Mouse (Mus musculus): ENCODE results near the gene Gm26602.

The Gm26602 gene

DNA sequence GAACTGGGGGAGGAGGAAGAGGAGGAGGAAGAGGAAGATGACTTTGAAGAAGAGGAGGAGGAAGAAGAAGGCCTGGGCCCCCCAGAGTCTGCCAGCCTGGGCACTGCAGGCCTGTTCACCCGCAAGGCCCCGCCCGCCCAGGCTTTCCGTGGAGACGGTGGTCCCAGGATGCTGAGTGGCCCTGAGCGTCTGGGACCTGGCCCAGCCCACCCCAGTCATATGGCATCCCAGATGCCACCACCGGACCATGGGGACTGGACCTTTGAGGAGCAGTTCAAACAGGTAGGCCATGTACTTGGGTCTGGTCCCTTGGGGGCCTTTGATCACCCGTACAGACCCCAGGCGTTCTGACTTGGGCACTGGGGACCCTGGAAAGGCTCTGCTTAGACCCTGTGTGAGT is 21.1 kb downstream of the Gm26602 start:
- no peak for DNase-seq (ENCODE audit: low read depth, low spot score)

DNA sequence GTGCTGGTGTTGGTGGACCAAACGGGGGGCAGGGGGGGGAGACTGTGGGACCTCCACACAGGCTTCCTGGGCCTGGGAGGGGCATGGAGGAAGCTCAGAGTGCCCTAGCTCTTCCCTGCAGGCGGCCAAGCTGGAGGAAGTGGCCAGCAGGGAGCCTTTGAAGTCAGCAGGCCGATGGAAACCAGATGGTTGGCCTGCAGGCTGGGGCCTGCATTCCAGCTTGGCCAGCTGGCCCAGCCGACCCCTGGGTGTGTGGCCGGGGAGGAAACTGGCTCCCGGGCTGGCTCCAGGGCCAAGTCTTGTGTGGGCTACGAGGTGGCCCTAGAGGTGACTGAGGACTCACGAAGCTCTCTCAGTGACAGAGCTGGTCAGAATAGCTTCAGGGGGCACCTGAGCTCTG is 22.1 kb downstream of the Gm26602 start:
- no peak for DNase-seq (ENCODE audit: low read depth, low spot score)

DNA sequence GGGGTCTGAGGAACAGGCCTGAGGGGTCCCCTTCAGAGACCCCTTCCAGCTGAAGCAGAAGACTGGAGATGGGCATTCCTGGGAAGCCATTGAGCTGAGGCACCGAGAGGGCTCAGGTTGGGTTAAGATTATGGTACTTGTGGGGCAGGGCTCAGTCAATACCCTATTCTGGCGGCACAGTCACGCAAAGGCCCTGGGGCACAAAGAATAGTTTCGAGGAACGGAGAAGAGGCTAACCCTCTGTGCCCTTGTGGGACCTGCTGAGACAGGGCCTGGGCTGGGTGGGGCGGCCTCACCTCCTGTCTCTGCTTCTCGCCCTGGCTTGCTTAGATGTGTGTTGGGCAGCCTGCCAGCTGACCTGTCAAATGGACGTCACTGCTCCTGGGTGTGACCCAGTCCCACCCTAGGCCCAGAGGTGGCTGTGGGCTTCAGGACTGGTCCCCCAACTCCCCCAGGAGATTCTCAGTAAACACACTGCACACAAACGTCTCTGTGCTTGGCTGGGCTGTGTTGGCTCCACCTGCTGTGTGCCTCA is 22.6 kb downstream of the Gm26602 start:
- DNase-seq (ENCODE audit: low read depth, low spot score) = no peak

DNA sequence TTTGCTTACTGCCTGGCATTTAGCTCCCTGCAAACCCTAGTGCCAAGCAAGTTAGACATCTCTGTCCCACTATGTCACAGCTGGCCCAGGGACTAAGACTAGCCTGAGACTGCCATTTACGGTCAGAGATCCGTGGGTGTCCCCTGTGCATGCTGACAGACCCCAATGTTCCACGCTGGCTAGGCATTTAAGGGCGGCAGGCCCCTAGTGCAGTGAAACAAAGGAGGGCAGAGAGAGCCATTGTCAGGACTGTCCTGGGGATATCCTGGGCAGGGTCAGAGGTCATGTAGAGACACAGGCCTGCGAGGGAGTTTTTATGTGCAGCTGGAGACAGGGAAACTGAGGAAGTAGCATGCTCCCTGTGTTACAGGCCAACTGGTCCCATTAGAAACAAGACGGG is 23.2 kb downstream of the Gm26602 start:
- no peak for DNase-seq (ENCODE audit: low read depth, low spot score)

DNA sequence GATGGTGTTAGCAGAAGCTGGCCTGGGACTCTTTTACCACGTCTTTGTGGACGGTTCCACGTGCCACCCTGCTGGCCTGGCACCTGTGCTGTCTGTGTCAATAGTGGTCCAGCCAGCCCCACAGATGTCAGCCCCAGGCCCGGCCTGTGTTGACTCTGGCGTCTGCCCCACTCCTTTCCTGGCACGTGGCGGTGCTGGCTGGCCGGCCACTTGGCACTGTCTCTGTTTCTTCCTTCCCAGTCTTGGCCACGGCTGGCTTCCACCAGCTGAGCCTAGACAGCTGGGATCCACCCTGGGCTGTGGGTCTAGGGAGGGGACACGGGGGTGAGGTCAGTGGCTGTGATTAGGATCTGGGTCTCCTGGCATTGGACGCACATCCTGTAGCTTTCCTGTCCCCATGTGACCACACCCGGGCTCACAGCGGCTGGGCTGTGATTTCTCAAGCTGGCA is 23.6 kb downstream of the Gm26602 start:
- no peak for DNase-seq (ENCODE audit: low read depth, low spot score)

DNA sequence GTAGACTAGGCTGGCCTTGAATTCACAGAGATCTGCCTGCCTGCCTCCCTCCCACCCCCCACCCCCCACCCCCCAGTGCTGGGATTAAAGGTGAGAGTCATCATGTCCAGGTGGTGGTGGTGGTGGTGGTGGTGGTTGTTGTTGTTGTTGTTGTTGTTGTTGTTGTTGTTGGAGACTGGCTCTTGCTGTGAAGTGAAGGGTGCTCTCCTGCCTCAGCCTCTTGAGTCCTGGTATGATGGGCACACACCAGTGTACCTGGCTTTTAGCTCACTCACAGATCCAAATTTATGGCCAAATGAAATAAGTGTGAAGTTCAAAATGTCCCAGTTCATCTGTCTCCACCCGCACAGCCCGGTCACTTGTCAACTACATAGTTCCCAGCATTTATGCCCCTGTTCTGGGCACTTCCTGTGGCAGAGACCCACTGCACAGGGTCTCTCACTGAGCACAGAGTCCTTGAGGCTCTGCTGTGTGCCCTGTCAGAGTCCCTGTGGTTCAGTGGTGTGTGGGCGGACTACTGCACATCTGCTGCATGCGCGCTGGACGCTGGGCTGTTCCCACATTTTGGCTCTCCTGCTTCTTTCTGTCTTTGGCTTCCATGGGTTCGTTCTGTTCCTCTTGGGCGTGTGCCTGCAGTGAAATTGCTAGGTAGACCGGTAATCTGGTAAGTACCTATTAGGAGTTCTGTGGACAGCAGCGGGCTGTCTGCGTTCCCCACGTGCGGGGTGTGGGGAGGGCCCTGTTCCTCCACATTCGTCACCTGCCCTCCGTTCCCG is 24.3 kb downstream of the Gm26602 start:
- DNase-seq (ENCODE audit: low read depth, low spot score) = no peak

DNA sequence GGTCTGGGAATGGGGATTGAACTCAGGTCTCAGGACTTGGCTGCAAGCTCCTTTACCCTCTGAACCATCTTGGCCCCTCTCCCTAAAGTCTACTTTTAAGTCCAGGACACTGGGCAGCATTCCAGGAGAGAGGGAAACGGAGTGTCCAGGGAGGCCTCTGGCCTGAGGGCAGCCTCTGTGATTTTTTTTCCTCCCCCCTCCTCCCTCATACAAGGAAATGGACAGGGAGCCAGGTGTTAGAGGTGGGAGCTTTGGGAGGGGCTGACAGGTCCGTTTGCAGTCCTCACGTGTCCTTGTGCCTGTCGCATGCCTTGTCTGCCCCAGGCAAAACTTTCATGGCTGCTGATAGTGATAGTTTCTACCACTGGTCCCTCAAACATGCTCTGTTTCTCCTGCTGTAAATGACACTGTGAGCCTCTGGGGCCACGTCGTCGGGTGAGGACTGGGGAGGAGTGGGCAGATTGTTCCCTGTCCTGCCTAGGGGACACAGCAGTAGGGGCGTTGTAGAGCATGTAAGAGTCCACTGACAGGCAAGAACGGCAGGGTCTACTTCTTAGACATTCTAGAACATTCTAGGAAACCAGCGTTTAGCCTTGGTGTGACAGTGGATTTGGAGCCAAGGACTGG is 25.7 kb downstream of the Gm26602 start:
- no peak for DNase-seq (ENCODE audit: low read depth, low spot score)

DNA sequence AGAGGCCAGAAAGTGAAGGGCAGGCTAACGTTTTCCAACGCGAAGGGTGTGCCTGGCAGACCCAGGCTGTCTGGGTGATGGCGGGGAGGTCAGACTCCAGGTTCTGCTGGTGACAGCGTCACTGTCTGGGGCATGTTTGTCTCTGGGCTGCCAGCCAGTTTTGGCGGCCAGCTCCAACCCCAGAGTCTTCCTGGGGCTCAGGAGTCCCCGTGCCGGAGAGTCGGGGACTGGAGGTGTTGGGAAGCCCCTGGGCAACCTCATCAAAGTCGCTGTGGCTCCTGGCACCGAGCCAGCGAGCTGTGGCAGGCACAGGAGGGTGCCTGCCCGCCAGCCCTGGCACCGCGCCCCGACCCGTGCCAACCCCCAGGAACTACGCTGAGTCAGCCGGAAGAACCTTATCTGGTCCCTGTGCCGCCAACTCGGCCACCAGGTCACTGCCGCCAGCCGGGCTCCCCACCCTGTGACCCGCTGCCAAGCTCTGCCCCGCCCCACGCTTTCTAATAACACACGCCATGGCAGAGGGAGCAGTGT is 26.3 kb downstream of the Gm26602 start:
- DNase-seq (ENCODE audit: low read depth, low spot score) = peak; percentile 93

DNA sequence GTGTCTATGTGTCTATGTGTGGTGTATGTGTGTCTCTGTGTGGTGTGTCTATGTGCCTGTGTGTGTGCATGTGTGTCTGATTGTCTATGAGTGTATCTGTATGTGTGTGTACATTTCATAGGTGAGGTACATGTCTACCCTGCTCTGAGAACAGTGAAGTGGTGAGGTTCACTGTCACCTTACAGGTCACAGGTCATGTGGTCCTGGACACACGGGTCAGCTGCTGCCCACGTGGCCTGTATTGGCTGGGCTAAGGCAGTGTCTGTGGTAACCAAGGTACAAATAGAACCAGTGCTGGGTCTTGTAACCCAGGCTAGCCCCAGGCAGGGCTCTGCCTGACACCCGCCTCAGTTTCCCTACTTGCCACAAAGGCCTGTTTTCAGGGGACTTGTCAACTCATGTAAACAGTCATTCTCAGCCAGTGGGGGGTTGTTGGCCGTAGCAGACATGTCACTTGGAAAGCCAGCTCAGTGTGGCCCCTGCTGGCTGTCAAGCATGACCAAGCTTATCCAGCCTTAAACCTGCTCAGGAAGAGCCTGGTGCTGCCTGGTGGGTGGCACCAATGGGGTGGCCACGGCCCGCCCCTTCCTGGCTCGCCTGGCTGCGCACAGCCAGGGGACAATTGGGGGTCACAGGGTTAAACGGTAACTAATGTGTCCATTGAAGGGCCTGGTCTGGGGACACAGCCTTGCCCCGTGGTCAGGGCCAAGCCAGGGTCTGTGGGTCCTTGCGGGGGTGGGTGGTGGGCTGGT is 27.3 kb downstream of the Gm26602 start:
- no peak for DNase-seq (ENCODE audit: low read depth, low spot score)

DNA sequence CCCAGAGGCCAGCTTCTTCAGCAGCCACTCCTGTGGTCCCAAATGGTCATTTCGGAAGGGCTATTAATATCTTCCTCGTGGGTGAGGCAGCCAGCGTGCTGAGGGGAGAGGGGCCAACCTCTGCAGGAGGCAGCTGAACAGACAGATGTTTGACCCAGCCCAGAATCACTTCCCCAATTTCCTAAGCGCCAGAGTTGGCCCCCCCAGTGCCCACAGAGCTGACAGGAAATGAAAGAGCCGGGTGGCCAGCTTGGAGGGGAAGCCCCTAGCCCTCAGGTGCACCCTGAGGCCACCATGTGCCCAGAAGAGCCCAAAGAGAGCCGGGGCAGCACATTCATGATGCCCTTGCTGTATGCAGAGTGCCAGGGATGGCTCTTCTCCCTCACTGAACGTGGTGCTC is 30.1 kb downstream of the Gm26602 start:
- DNase-seq (ENCODE audit: low read depth, low spot score) = no peak

DNA sequence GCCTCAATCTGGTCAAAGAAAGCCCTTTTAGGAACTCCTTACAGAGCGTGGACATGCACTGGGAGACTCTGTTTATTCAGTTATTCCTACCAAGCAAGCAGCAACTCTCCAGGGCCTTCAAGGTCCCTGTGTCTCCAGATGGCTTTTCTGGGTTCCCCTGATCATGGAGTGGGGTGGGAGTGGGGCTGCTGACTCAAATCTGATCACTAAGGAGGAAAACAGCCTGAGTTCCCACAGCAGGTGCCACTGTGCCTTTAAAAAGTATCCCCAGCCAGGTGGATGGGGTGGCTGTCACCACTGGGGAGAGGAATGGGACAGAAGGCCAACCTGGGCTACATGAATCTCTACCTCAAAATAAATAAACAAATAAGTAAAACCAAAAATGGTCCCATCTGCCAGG is 32.3 kb downstream of the Gm26602 start:
- DNase-seq (ENCODE audit: low read depth, low spot score) = no peak

DNA sequence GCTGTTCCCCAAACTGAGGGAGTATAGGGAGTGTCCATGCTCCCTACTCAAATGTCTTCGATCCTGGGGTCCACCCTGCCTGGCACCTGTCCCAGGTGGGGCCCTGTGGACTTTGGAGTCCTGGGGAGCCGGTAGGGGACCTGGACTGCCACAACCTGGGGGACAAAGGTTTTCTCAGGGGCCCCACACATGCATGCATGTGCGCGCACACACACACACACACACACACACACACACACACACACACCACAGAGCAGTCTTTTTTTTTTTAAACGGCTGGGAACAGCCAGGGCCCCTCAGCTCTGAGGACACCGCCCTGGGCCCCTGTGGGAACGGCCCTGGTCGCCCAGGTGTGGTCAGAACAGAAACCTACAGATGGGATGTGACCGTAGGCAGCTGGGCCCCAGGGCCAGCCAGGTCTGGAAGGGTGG is 32.8 kb downstream of the Gm26602 start:
- DNase-seq (ENCODE audit: low read depth, low spot score) = no peak

DNA sequence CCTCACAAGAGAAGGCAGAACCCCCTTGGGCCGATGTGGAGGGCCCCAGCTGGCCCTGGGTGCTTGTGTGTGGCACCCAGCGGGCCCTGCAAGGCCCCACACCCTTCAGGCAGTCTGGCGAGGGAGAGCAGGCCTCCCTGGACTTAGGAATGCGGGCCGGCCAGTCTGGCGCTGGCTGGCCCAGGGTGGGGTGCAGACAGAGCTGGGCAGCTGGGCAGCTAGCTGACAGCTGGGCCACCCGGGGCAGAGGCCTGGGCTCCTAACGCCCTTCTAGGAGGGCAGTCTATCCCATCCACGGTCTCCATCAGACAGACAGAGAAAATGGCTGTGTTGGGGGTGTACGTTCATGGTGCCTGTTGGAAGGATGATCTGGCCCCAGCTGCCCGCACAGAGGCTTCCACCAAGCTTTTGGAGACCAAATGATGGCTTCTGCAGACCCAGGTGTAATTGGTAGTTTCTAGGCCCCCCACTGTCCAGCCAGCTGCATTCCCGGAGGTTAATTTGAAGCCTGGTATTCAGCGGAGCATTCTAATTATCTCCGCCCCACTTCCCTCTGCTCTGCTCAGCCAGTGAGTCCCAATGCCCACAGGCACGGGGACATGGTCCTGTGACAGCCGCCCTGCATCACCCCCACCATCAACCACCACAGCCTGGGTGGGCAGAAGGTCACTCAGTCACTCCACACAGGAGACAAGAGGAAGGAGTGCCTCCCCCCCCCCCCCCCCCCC is 35.0 kb downstream of the Gm26602 start:
- no peak for DNase-seq (ENCODE audit: low read depth, low spot score)

DNA sequence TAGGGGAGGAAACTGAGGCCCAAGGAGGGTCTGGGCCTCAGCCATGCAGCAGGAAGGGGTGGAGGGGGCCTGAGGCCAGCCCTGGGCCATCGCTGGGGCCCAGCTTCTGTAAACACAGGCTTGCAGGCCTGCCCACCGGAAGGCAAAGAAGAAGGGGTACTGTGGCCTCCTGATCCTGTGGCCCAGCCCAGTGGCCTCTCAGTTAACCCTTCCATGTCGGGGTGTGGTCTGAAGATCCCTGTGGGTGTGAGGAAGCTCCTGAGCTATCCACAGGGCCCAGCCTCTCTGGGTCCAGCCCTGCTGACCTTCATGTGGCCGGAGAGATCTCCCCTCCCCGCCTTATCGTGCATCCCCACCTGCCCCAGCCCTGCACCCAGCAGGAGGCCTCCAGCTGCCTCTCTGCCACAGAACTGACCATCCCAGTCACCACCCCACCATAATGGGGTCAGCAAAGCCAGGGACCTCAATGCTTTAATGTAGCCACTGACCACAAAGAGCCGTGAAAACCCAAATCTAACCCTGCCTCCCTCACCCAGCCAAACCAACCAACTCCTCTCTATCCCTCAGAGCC is 36.2 kb downstream of the Gm26602 start:
- DNase-seq (ENCODE audit: low read depth, low spot score) = no peak

DNA sequence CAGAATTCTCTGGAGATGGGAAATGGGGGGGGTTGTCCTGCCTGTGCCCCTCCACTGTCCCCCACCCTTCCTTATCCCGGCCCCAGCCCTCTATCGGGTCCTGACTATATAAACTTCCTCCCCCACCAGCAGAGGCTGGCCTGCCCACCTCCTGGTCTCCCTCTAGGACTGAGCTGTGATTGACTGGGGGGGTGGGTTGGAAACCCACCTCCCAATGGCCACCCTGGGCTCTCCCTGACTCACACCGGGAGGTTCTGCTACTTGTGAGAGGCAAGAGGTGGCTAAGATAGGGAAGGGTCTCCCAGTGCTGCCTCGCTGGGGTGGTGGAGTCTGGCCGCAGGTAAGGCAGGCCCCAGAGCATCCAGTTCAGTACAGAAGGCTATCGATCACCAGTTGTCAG is 36.8 kb downstream of the Gm26602 start:
- DNase-seq (ENCODE audit: low read depth, low spot score) = no peak

DNA sequence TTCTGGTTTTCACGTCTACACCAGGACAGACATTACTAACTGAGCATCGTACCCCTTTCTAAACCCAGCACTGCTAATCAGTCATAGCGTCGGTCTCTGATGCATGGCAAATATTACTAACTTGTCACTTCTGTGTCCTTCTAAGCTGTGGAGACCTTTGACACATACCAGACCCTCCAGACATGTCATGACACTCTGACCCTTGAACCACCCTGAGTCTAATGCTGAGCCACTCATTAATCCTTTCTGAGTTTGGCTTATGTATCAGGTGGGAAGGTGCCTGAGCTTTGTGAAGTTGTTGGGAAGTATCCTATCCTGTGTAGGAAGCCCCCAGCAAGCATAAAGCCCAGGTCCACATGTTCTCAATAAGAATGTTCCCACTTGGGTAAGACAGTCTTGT is 39.2 kb downstream of the Gm26602 start:
- no peak for DNase-seq (ENCODE audit: low read depth, low spot score)

DNA sequence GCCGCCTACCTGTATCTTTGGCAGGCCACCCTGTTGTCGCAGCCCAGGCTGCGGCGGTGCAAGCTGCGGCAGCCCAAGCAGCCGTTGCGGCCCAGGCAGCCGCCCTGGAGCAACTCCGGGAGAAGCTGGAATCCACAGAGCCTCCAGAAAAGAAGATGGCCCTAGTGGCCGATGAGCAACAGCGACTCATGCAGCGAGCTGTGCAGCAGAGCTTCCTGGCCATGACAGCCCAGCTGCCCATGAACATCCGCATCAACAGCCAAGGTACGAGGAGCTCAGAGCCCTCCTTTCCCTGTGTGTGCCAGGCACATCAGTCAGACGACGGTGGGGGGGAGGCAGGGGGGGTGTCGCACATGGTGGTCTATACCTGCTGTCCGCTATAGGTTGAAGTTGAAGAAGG is 40.0 kb downstream of the Gm26602 start:
- no peak for DNase-seq (ENCODE audit: low read depth, low spot score)

DNA sequence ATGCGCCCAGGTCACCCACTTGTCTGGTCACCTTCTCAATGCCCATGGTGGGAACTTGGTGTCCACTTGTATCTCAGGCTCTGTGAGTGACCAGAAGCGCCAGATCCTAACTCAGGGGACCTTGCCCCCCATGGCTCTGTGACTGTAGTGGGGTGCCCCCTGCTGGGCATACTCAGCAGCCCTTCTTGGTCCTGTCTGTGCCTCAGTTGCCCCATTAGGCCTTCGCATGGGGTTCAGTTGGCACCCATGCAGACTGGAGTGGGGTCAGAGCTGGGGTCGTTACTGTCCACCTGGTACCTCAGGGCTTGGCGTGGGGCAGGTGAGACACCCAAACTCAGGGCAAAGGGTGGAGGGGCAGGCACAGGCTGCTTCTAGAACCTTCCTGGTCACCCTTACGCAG is 43.3 kb downstream of the Gm26602 start:
- DNase-seq (ENCODE audit: low read depth, low spot score) = no peak

DNA sequence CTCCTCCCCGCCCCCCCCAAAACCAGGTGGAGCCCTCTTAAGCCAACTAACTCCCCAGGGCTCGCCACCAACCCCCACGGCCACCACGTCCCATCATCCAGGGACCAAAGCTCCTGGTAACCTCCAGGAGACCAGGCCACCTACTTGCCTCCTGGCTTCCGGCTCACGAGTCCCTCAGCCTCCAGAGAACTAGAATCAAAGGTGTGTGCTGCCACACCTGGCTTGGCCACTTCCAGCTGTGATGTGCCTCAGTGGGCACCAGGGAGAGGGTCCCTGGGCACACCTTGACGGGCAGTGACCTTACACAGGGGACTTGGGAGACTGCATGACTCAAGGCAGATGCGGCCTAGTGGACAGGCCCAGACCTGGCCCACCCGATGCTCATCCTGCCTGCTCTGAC is 45.0 kb downstream of the Gm26602 start:
- no peak for DNase-seq (ENCODE audit: low read depth, low spot score)

DNA sequence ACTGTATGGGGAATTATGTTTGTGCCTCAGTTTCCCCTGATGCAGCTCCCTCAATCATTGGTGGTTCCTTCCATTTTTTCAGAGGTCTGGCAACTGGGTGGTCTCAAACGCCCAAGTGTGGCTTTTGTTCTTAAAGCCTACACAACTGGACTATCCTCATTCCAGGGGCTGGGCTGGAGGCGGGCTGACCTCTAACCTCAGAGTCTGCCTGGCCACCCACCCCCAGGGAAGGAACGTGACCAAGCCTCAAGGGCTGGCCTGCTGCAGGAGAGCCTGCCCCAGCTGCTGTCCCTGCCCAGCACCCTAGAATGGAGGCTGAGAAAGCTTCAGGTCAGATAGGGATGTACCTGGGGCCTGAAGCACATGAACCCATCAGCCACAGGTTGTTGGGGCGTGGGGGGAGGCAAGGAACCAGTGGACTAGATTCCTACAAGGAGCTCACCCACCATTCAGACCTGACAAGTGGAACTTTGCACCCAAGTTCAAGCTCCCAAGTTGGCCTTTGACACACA is 46.0 kb downstream of the Gm26602 start:
- no peak for DNase-seq (ENCODE audit: low read depth, low spot score)
